Mouse (Mus musculus): ENCODE measurements around the gene Cmss1. TPM values are rescaled to one million over a fixed set of nuclear protein-coding genes. Genes with fewer than 3 reads are reported as not detected.

Gene Cmss1
- polyA plus RNA-seq, 1 experiment from 2014 or later: 67.9 TPM

DNA sequence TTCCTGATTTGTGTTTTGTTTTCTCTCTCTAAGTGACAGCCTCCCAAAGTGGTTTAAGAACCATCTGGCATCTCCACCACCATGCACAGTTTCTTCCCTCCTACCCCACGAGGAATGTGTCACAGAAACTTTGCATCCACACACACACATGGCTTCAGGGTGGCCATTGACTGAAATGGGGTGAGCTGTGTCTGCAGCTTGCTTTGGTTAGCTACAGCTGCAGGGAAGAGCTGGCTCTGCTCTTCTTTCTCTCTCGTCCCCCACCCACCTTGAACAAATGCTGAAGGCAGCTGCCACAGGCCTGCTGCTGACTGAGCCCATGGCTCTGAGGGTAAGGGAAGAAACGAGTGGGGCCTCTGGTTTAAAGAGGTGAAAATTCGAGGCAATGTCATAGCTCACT lies 193.9 kb downstream of the Cmss1 start:
- Histone ChIP-seq H3K27ac (ENCODE audit: low read depth) (no peak overlapping the region), H3K4me2 (no peak overlapping the region), H3K9me3 (ENCODE audit: low read depth, low read length) (no peaks in the 10 kb centered on the region), H3K27me3 (ENCODE audit: insufficient read depth, low read length) (no peaks in the 10 kb centered on the region), H3K4me3 (ENCODE audit: low read depth, low read length) (no peak overlapping the region), H3K9ac (no peak overlapping the region), H3K4me1 (ENCODE audit: insufficient read depth) (peaks cover 4% of the 10 kb centered on the region; the same call in 1 of the 2 replicates), H3K36me3 (ENCODE audit: insufficient read depth) (no peaks in the 10 kb centered on the region)
- 43% methylated on average over 4 of the region's 4 CpGs for WGBS
- TF ChIP-seq CTCF (IDR thresholded peaks at IDR 0.05; ENCODE audit: low read depth): no peak
- ATAC-seq (ENCODE audit: insufficient read depth) (no peak), DNase-seq (no peak)

DNA sequence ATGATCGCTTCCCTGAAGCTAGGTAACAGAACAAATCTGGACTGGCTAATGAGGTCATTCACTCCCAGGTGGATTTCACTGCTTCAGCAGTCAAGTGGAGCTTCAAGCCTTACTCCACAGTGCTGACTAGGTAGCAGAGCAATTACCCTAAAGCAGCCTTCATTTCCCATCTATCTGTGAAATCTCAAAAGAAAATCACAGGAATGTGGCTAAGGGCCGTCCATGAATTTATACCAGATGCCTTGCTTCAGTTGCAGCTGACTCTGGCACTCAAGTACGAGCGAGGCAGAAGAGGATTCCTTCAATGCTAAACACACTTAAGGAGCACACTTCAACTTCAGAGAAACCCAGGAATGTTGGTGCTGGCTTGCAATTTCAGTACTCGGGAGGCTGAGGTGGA lies 202.8 kb downstream of the Cmss1 start:
- Histone ChIP-seq H3K4me1 (ENCODE audit: insufficient read depth) (0 out of 2 replicates have a peak, but pooled peaks cover 11% of the 10 kb centered on the region), H3K4me3 (ENCODE audit: low read depth, low read length) (no peak overlapping the region), H3K9me3 (ENCODE audit: low read depth, low read length) (no peaks in the 10 kb centered on the region), H3K4me2 (no peak overlapping the region), H3K27ac (ENCODE audit: low read depth) (peak overlapping the region; percentile 63; the same call in 1 of the 2 replicates), H3K27me3 (ENCODE audit: insufficient read depth, low read length) (no peaks in the 10 kb centered on the region), H3K9ac (no peak overlapping the region), H3K36me3 (ENCODE audit: insufficient read depth) (no peaks in the 10 kb centered on the region)
- 39% methylated on average over 5 of the region's 5 CpGs for WGBS
- TF ChIP-seq CTCF (IDR thresholded peaks at IDR 0.05; ENCODE audit: low read depth): no peak
- DNase-seq (peak; percentile 55), ATAC-seq (ENCODE audit: insufficient read depth) (peak; percentile 38; the same call in 1 of the 2 replicates)

DNA sequence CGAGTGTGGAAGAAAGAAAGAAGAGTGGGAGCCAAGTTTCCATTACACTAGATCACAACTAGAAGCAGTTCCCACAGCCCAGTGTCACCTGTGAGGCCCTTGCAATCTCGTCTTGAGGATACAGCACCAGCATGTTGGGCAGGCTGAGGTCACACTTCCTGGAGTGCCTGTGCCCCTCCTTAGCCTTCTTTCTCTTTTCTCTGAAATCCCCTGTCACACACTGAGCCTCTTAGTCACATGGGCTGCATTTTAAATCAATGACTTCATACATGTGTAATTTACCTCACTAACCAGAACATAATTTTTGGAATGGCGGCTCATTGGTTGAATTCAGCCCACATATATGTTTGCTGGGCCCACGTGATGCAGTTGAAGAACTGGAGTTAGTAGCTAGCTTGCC lies 203.8 kb downstream of the Cmss1 start:
- ATAC-seq (ENCODE audit: insufficient read depth) (no peak), DNase-seq (no peak)
- Histone ChIP-seq H3K36me3 (ENCODE audit: insufficient read depth) (no peaks in the 10 kb centered on the region), H3K9ac (no peak overlapping the region), H3K4me1 (ENCODE audit: insufficient read depth) (0 out of 2 replicates have a peak, but pooled peaks cover 11% of the 10 kb centered on the region), H3K27me3 (ENCODE audit: insufficient read depth, low read length) (no peaks in the 10 kb centered on the region), H3K4me3 (ENCODE audit: low read depth, low read length) (no peak overlapping the region), H3K4me2 (no peak overlapping the region), H3K9me3 (ENCODE audit: low read depth, low read length) (no peaks in the 10 kb centered on the region), H3K27ac (ENCODE audit: low read depth) (no peak overlapping the region; the same call in 1 of the 2 replicates)
- TF ChIP-seq CTCF (IDR thresholded peaks at IDR 0.05; ENCODE audit: low read depth): no peak
- 77% methylated on average over 4 of the region's 4 CpGs for WGBS

DNA sequence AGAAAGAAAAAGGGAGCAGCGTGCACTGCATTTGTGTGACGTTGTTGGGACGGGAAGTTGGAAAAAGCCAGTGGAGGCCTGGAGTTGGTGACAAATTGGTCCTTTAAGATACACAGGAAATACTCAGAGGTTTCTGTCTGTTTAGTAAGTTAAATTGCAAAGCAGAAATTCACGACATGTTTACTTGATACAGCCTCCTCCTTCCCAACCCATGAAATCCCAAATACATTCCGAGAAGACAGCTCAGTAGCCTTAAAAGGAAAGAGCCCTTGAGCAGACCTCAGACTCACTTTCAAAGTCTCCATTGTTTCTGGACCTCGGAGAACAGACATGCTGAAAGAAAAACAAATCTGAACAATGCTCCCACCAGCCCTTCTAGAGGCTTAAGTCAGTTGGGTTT lies 205.0 kb downstream of the Cmss1 start:
- Histone ChIP-seq H3K27me3 (ENCODE audit: insufficient read depth, low read length) (no peaks in the 10 kb centered on the region), H3K4me1 (ENCODE audit: insufficient read depth) (0 out of 2 replicates have a peak, but pooled peaks cover 11% of the 10 kb centered on the region), H3K9ac (no peak overlapping the region), H3K27ac (ENCODE audit: low read depth) (peak overlapping the region; percentile 82; the same call in 1 of the 2 replicates), H3K9me3 (ENCODE audit: low read depth, low read length) (no peaks in the 10 kb centered on the region), H3K4me2 (no peak overlapping the region), H3K36me3 (ENCODE audit: insufficient read depth) (no peaks in the 10 kb centered on the region), H3K4me3 (ENCODE audit: low read depth, low read length) (no peak overlapping the region)
- DNase-seq (peak; percentile 69), ATAC-seq (ENCODE audit: insufficient read depth) (peak; percentile 15; the same call in 1 of the 2 replicates)
- no peak for TF ChIP-seq CTCF (IDR thresholded peaks at IDR 0.05; ENCODE audit: low read depth)
- 14% methylated on average over 6 of the region's 6 CpGs for WGBS

DNA sequence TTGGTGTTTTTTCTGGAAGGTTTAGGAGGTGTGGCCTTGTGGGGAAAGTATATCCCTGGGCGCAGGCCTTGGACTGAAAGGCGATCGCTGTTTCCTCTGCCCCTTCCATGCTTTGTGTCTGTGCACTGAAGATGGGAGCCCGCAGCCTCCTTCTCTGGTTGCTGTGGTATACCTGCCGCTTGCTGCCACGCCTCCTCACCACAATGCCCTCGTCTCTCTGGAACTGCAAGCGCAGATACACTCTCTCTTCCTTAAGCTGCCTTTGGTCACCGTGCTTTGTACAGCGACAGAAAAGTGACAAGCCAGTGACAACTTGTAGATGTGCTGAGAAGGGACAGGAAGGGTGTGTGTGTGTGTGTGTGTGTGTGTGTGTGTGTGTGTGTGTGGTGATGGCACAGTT lies 207.1 kb downstream of the Cmss1 start:
- no peak for DNase-seq
- H3K9ac ChIP-seq: no peak overlapping the region
- 81% methylated on average over 10 of the region's 10 CpGs for WGBS
- no peak overlapping the region for H3K4me3 ChIP-seq (ENCODE audit: low read depth, low read length)
- no peaks in the 10 kb centered on the region for H3K36me3 ChIP-seq (ENCODE audit: insufficient read depth)
- ATAC-seq (ENCODE audit: insufficient read depth): no peak
- TF ChIP-seq CTCF (IDR thresholded peaks at IDR 0.05; ENCODE audit: low read depth): no peak
- H3K4me2 ChIP-seq: no peak overlapping the region
- 0 out of 2 replicates have a peak, but pooled peaks cover 11% of the 10 kb centered on the region for H3K4me1 ChIP-seq (ENCODE audit: insufficient read depth)
- H3K9me3 ChIP-seq (ENCODE audit: low read depth, low read length): no peaks in the 10 kb centered on the region
- no peaks in the 10 kb centered on the region for H3K27me3 ChIP-seq (ENCODE audit: insufficient read depth, low read length)
- no peak overlapping the region for H3K27ac ChIP-seq (ENCODE audit: low read depth)

DNA sequence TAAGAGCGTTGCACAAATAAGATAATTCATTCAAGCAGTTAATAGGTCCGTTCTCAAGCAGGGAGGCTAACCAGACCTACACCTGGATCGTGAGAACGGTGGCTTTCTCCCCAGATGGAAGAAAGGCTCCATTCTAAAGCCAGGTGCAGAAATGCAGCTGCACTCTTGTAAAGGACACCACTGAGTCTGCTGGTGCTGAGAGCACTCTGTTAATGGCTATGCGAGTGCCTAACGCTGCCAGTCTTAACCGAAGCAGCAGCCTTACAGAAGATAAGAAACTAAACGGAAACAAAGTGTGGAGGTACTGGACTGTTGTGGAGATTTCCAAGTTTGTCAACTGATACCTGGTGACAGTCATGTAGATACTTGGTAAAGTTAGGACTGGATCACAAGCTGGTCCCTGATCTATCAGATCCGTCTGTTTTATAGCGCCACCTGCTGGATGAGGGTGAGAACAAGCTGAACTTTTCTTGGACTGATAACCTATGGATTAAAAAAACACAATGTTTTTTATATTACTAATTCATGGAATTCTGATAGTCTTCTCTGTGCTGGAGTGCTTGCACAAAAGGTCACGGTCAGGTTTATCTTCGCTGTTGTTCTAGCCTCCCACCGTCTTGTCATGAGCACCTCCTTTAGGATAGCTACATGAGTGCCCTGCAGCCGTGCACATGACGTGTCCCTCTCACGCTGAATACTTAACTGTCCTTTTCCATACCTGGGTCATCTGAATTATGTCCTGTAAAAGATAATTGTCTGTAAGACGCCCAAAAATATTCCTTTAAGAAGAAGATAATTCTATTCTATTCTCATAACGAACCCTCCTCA lies 208.1 kb downstream of the Cmss1 start:
- H3K4me1 ChIP-seq (ENCODE audit: insufficient read depth): 0 out of 2 replicates have a peak, but pooled peaks cover 11% of the 10 kb centered on the region
- H3K4me3 ChIP-seq (ENCODE audit: low read depth, low read length): no peak overlapping the region
- no peaks in the 10 kb centered on the region for H3K27me3 ChIP-seq (ENCODE audit: insufficient read depth, low read length)
- no peaks in the 10 kb centered on the region for H3K36me3 ChIP-seq (ENCODE audit: insufficient read depth)
- ATAC-seq (ENCODE audit: insufficient read depth): no peak
- H3K9ac ChIP-seq: no peak overlapping the region
- TF ChIP-seq CTCF (IDR thresholded peaks at IDR 0.05; ENCODE audit: low read depth): peak; percentile 81
- DNase-seq: peak; percentile 92
- H3K4me2 ChIP-seq: no peak overlapping the region
- no peak overlapping the region for H3K27ac ChIP-seq (ENCODE audit: low read depth)
- WGBS: 49% methylated on average over 18 of the region's 18 CpGs
- no peaks in the 10 kb centered on the region for H3K9me3 ChIP-seq (ENCODE audit: low read depth, low read length)

DNA sequence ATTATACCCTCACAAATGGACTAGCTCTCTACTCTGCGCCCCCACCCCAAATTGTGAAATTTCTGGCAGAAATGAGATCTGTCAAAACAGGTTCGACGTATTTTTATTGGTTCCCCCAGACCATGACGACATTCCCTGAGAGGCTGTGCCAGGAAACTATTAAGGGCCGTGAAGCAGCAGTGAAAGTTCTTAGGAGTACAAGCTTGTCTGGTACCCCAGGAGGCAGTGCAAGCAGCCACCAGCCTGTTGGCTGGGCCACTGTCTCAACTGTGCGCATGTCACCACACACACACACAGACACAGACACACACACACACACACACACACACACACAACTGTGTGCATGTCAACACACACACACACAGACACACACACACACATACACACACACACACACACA lies 208.8 kb downstream of the Cmss1 start:
- Histone ChIP-seq H3K4me3 (ENCODE audit: low read depth, low read length) (no peak overlapping the region), H3K4me1 (ENCODE audit: insufficient read depth) (0 out of 2 replicates have a peak, but pooled peaks cover 11% of the 10 kb centered on the region), H3K36me3 (ENCODE audit: insufficient read depth) (no peaks in the 10 kb centered on the region), H3K27ac (ENCODE audit: low read depth) (no peak overlapping the region), H3K9ac (no peak overlapping the region), H3K9me3 (ENCODE audit: low read depth, low read length) (no peaks in the 10 kb centered on the region), H3K27me3 (ENCODE audit: insufficient read depth, low read length) (no peaks in the 10 kb centered on the region), H3K4me2 (no peak overlapping the region)
- 74% methylated on average over 6 of the region's 6 CpGs for WGBS
- DNase-seq (no peak), ATAC-seq (ENCODE audit: insufficient read depth) (no peak)
- TF ChIP-seq CTCF (IDR thresholded peaks at IDR 0.05; ENCODE audit: low read depth): no peak
